Mouse (Mus musculus) retina, postnatal 1 day (tissue): ENCODE results near the gene Il17f.
A peak's percentile ranks its signal among the peaks of the same experiment; 100 is the strongest.
"Not testable (repeated sequence)": the region's sequence is repeated elsewhere in the genome, so short reads cannot be mapped to it uniquely, and the experiment has no call there.

ENCODE experiments used
- DNase-seq: peaks from one replicate; pipeline ENCODE4 v3.0.0-alpha.2; 2012

Il17f gene

GRCm38 (mm10) chr1:20778366-20778765 lies 12.1 kb downstream of the Il17f start:
- no peak for DNase-seq

GRCm38 (mm10) chr1:20774026-20774730 lies 16.2 kb downstream of the Il17f start:
- DNase-seq: not testable (repeated sequence)

- no peak for DNase-seq
Measured at GRCm38 (mm10) chr1:20766526-20766925, 23.9 kb downstream of the Il17f start.

- no peak for DNase-seq
Measured at GRCm38 (mm10) chr1:20761411-20761810, 29.0 kb downstream of the Il17f start.

GRCm38 (mm10) chr1:20760331-20760730 lies 30.1 kb downstream of the Il17f start:
- DNase-seq: no peak

GRCm38 (mm10) chr1:20759799-20760198 lies 30.6 kb downstream of the Il17f start:
- peak; percentile 9 for DNase-seq

- DNase-seq: no peak
Measured at GRCm38 (mm10) chr1:20757586-20757985, 32.8 kb downstream of the Il17f start.

- no peak for DNase-seq
Measured at GRCm38 (mm10) chr1:20754439-20754838, 36.0 kb downstream of the Il17f start.

- no peak for DNase-seq
Measured at GRCm38 (mm10) chr1:20740496-20740998, 49.9 kb downstream of the Il17f start.

- DNase-seq: no peak
Measured at GRCm38 (mm10) chr1:20738483-20738882, 51.9 kb downstream of the Il17f start.

GRCm38 (mm10) chr1:20736572-20736971 lies 53.8 kb downstream of the Il17f start:
- no peak for DNase-seq

- no peak for DNase-seq
Measured at GRCm38 (mm10) chr1:20730903-20731302, 59.5 kb downstream of the Il17f start, which contains the start of gene Il17a. TSS of gene Il17a (plus strand) at chr1:20730905.
